ENCODE assay signal across 14 mouse cellular contexts in genomic region chr3:62372841-62373240, GRCm38 (mm10). TPM values are rescaled to one million over a fixed set of nuclear protein-coding genes. Genes with fewer than 3 reads are reported as not detected.
"Had no signal": no experiment of that assay in that cellular context is flagged by ENCODE, and none has a peak within 500 bp of the region (broad histone marks: within the 10 kb centered on the region; RNA-seq: fewer than 3 reads in every experiment).

No protein-coding gene starts in this region.

- H3K4me1 ChIP-seq: limb, embryonic 15.5 days; liver, embryonic 12.5 days; megakaryocyte, embryonic 14.5 days; midbrain, embryonic 15.5 days; neural tube, embryonic 12.5 days had no signal

- DNase-seq: kidney, adult 9 months; kidney, postnatal 4 days; thymus, postnatal 4 days had no signal

- H3K36me3 ChIP-seq: limb, embryonic 15.5 days; liver, embryonic 12.5 days; midbrain, embryonic 15.5 days; neural tube, embryonic 12.5 days had no signal

- H3K9ac ChIP-seq: limb, embryonic 15.5 days; liver, embryonic 12.5 days; midbrain, embryonic 15.5 days; neural tube, embryonic 12.5 days had no signal

- H3K4me3 ChIP-seq: left cerebral cortex, adult 2 months; limb, embryonic 15.5 days; liver, embryonic 12.5 days; megakaryocyte, embryonic 14.5 days; midbrain, embryonic 15.5 days; neural tube, embryonic 12.5 days had no signal

- H3K27me3 ChIP-seq: limb, embryonic 15.5 days; liver, embryonic 12.5 days; megakaryocyte, embryonic 14.5 days; midbrain, embryonic 15.5 days; neural tube, embryonic 12.5 days had no signal

- H3K9me3 ChIP-seq: limb, embryonic 15.5 days; liver, embryonic 12.5 days; midbrain, embryonic 15.5 days; neural tube, embryonic 12.5 days had no signal

- H3K27ac ChIP-seq: kidney, postnatal 0 days; left cerebral cortex, adult 2 months; limb, embryonic 15.5 days; liver, embryonic 12.5 days; macrophage; midbrain, embryonic 15.5 days; neural tube, embryonic 12.5 days; stomach, postnatal 0 days had no signal

- H3K4me2 ChIP-seq: limb, embryonic 15.5 days; liver, embryonic 12.5 days; midbrain, embryonic 11.5 days; midbrain, embryonic 15.5 days; neural tube, embryonic 12.5 days had no signal

- ATAC-seq: intestine, postnatal 0 days; liver, embryonic 12.5 days; midbrain, embryonic 15.5 days had no signal

RNA-seq across cellular contexts. Expression of gene Arhgef26, which starts 34.7 kb away (rescaled TPM):
- polyA plus RNA-seq: macrophage had no signal
